Mouse (Mus musculus): ENCODE data around the gene Dhx38. TPM values are rescaled to one million over a fixed set of nuclear protein-coding genes. Genes with fewer than 3 reads are reported as not detected.

The Dhx38 gene
- 10 to 100 TPM; 70.4 to 77.3 TPM for total RNA-seq (2023)

DNA sequence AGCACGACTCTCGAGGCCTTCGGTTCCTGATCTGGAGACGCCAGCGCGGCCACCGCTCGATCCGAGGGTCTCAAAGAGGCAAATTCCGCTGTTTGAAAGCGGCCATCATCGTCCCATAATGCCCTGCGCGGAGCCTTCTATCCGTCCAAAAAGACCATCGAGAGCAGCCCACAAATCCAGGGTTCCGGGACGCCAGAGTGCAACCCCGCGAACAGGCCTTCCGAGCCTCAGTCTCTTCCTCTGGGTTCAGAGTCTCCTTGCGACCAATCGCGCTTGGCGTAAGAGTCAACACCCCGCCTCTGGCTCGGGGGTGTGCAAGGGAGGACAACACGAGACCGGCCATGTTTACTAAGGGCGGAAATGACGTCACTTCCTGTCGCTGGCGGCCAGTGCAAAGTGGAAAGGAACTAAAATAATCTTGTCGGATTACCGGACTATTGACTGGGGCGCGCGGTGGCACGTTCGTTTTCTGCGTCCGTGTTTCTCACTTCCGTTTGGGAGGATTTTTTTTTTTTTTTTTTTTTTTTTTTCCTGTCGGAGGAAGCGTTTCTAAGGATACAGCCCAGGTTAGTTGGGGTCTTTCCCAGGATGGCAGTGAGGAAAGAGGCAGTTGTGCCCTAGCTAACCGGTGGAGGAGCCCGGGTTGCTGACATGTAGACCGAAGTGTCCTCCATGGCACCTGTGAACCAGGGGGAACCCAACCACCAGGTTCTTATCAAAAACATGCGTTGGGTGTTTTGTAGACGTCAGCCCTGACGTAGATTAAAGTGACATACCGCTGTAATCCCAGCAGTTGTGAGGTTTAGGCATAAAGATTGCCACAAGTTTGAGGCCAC, at the start of gene Dhx38, which contains the start of gene Txnl4b:
Dhx38 (minus strand) TSS at position 364 of the 836 bp plus-strand sequence.
Txnl4b (plus strand) TSS at position 395 of the 836 bp plus-strand sequence.

DNA sequence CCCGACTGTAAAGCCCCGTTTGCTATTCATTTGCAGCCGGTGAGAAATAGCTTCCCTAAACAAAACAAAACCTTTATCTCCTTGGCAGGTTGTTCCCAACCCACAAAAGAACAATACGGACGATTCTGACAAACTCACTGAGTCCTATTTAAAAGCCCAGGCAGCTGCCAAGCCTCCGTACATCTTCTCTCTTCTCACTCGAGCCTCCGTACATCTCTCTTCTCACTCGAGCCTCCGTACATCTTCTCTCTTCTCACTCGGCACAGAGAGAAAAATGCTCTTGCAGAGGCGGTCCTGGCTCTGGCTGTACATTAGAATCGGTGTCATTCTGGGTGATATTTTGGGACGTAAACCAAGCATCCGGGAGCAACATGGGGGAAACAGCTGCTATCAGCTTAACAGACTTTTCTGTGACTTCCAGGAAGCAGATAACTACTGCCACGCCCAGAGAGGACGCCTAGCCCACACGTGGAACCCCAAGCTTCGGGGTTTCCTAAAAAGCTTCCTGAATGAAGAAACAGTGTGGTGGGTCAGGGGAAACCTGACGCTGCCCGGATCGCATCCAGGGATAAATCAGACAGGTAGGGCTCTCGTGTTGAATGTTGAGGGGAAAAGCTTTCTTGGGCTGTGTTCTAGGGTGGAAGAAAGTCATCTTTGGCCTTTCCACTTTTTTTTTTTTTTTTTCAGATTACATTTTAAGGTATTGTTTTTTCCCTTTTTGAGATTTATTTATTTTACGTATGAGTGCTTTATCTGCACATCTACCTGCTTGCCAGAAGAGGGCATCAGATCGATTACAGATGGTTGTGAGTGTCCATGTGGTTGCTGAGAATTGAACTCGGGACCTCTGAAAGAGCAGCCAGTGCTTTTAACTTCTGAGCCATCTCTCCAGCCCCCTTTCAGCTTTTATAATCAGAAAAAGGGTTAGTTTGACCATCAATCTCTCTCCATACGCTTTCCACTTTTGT, 48.9 kb upstream of the Dhx38 start, which contains the start of gene Pkd1l3:
Pkd1l3 (plus strand) TSS at position 275 of the 968 bp plus-strand sequence.

DNA sequence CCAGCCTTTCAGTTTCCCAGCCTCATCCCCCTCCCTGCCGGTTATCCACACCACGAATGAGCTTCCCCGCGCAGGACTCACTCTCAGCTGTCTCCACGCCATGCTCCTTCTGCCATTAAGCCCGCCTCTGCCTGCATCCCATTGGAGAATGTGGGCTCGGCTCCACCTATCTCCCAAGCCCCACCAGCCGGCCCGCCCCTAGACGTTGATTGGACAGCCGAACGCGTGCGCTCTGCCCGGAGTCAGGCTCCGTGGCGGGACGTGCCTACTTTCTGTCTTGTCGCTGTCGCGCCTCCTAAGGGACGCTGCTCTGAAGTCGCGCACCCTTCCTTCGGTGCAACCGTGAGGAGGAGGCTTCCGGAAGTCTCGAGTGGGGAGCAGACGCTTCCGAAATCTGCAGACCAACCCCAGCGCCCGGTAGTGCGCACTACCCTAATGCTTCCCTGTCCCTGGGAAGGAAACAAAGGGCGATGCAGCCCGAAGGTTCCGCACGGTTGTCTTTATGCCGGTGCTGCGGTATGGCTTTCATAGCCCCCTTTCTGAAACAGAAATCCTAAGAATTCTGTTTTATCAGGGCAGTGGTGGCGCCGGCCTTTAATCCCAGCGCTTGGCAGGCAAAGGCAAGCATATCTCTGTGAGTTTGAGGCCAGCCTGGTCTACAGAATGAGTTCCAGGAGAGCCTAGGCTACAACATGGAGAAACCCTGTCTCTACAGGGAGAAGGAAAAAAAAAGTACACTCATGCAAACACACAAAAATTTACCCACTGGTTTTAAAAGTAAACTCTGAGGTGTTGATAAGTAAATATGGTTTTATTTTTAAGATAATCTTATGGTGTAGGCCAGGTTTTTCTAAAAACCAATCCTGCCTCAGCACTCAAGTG, 42.9 kb upstream of the Dhx38 start, which contains the start of gene Dhodh:
Dhodh (minus strand) TSS at position 403 of the 882 bp plus-strand sequence.

GRCm38 (mm10) chr8:109578900-109579301, 13.2 kb upstream of the Dhx38 start, which contains the start of gene Hp:
TSS of gene Hp (minus strand) at chr8:109579172.

Other genes starting within 250 kb of the Dhx38 start
- gene Pmfbp1, start 71.8 kb downstream of the Dhx38 start, total RNA-seq (2023), result not detected
- 1 to 10 TPM; 6.0 to 7.5 TPM for gene Txnl4b, start within 50 bp of the Dhx38 start, total RNA-seq (2023)
- gene Hp, start 13.3 kb upstream of the Dhx38 start, total RNA-seq (2023), result under 1 TPM in 1 of 2 experiments, not detected in 1; 0.81 TPM
- 10 to 100 TPM; 27.1 to 32.7 TPM for gene Dhodh, start 42.8 kb upstream of the Dhx38 start, total RNA-seq (2023)
- 1 to 10 TPM in 1 of 2 experiments, under 1 TPM in 1; 0.96 to 1.3 TPM for gene Pkd1l3, start 48.7 kb upstream of the Dhx38 start, total RNA-seq (2023)
- gene Ist1, start 127.4 kb upstream of the Dhx38 start, total RNA-seq (2023), result 100 to 1,000 TPM; 117 to 121 TPM
- gene Zfp821, start 139.7 kb upstream of the Dhx38 start, total RNA-seq (2023), result 10 to 100 TPM; 27.5 to 27.9 TPM
- 10 to 100 TPM; 35.0 to 43.2 TPM for gene Atxn1l, start 171.9 kb upstream of the Dhx38 start, total RNA-seq (2023)
- gene Ap1g1, start 212.7 kb upstream of the Dhx38 start, total RNA-seq (2023), result 100 to 1,000 TPM in 1 of 2 experiments, 10 to 100 TPM in 1; 99.0 to 101 TPM

Data from B cell, adult 67 days (primary cell).